Mouse (Mus musculus): ENCODE measurements around the gene Rarg.

GRCm38 (mm10) chr15:102224186-102224991 lies 32.9 kb downstream of the Rarg start:
- TF ChIP-seq CTCF (conservative IDR thresholded peaks at IDR 0.05; ENCODE audit: low read length) (no peak), POU5F1 (IDR thresholded peaks at IDR 0.05; ENCODE audit: borderline replicate concordance, low read length) (no peak)

All from E14TG2a.4 (cell line).